Mouse (Mus musculus) heart, adult 2 months (tissue): Measurements from ENCODE around the gene Chil4.
"Not testable (repeated sequence)": the region's sequence is repeated elsewhere in the genome, so short reads cannot be mapped to it uniquely, and the experiment has no call there.

Experiments
- CTCF ChIP-seq: fragments of 200-600 bp; IDR thresholded peaks from 2 replicates; pipeline ENCODE4 v1.8.1; 2022; ENCODE audit warnings: antibody characterized with exemption, mild to moderate bottlenecking, moderate library complexity
- EP300 ChIP-seq: fragments of 200-500 bp; IDR thresholded peaks from 2 replicates; pipeline ENCODE4 v1.6.1; 2011; ENCODE audit warnings: low read depth, low read length, control low read depth; ENCODE audit not compliant: insufficient read depth
- POLR2A ChIP-seq: fragments of 200-500 bp; IDR thresholded peaks from 2 replicates; pipeline ENCODE4 v1.6.1; 2011; ENCODE audit warnings: mild to moderate bottlenecking, low read depth, low read length, control low read depth; ENCODE audit not compliant: insufficient read depth

- TF ChIP-seq EP300, POLR2A, CTCF: not testable (repeated sequence)
Observed at GRCm38 (mm10) chr3:106218284-106218954, 888 bp downstream of the Chil4 start.
